29 mouse cellular contexts compared by ENCODE assay signal in the genomic region with DNA sequence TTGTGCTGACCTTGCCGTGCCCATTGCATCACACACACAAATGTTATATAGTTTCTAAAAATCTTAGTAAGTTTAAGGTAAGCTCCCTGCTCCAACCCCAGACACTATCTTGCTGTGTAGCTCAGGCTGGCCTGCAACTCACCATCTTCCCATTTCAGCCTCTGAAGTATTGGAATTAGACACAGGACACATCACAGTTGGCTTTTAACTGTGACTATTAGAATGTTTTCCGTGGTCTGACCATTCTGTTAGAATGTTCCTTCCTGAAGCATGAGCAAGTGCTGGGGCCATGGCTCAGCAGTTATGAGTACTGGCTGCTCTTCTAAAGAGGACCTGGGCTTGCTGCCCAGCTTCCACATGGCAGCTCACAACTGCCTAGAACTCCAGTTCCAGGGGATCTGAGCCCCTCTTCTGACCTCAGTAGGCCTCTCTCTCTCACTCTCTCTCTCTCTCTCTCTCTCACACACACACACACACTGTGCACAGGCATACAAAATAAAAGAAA. TPM values are rescaled to one million over a fixed set of nuclear protein-coding genes. Genes with fewer than 3 reads are reported as not detected.
DNase-seq lines count a peak whose midpoint lies in the region.
"Had no signal": no experiment of that assay in that cellular context is flagged by ENCODE, and none has a peak within 500 bp of the region (broad histone marks: within the 10 kb centered on the region; RNA-seq: fewer than 3 reads in every experiment).

No protein-coding gene starts in this region.

- peak; percentile 20 to 28 for DNase-seq in heart, postnatal 14 days
- DNase-seq in heart, embryonic 10.5 days (ENCODE audit: low spot score): no peak
- peak; percentile 25 for DNase-seq in urinary bladder, postnatal 14 days (ENCODE audit: low spot score)
- DNase-seq in urinary bladder, adult 2 months (ENCODE audit: low spot score): no peak
- DNase-seq in adipocyte (ENCODE audit: low spot score): peak; percentile 69
- DNase-seq in retina, embryonic 14.5 days (ENCODE audit: low spot score): no peak
- DNase-seq in layer of hippocampus, postnatal 10 days (ENCODE audit: low spot score in 2 of 2): no peak
- DNase-seq: adrenal gland, adult 2 months; cerebellum, adult 11-12 months; kidney, adult 9 months; liver had no signal

- H3K27ac ChIP-seq in heart, embryonic 10.5 days: no peak overlapping the region
- H3K27ac ChIP-seq: embryonic facial prominence, embryonic 12.5 days; forebrain, embryonic 12.5 days; hindbrain, embryonic 10.5 days; intestine, embryonic 15.5 days; left cerebral cortex, adult 2 months; liver, embryonic 15.5 days; lung, embryonic 15.5 days; macrophage; midbrain, embryonic 12.5 days; stomach, postnatal 0 days had no signal

- no peaks in the 10 kb centered on the region for H3K9me3 ChIP-seq in heart, embryonic 10.5 days
- H3K9me3 ChIP-seq: embryonic facial prominence, embryonic 12.5 days; forebrain, embryonic 12.5 days; hindbrain, embryonic 10.5 days; intestine, embryonic 15.5 days; liver, embryonic 15.5 days; lung, embryonic 15.5 days; midbrain, embryonic 12.5 days had no signal

- peaks cover 6% of the 10 kb centered on the region; the same call in 1 of the 2 replicates for H3K4me1 ChIP-seq in heart, embryonic 10.5 days
- H3K4me1 ChIP-seq: embryonic facial prominence, embryonic 12.5 days; intestine, embryonic 15.5 days had no signal

- intact Hi-C loops in heart, postnatal 14 days (cut with DNase I): no loop called here

- WGBS in heart, embryonic 10.5 days: 88% methylated on average over 2 of the region's 2 CpGs

- H3K27me3 ChIP-seq in heart, embryonic 10.5 days (ENCODE audit: insufficient read depth, poor library complexity, severe bottlenecking): peaks cover 8% of the 10 kb centered on the region
- H3K27me3 ChIP-seq: embryonic facial prominence, embryonic 12.5 days; intestine, embryonic 15.5 days; Patski had no signal

- no peak overlapping the region for H3K4me3 ChIP-seq in heart, embryonic 10.5 days
- H3K4me3 ChIP-seq: embryonic facial prominence, embryonic 12.5 days; erythroblast, embryonic 14.5 days; forebrain, embryonic 12.5 days; hindbrain, embryonic 10.5 days; intestine, embryonic 15.5 days; left cerebral cortex, adult 2 months; liver, embryonic 15.5 days; lung, embryonic 15.5 days; midbrain, embryonic 12.5 days had no signal

- H3K36me3 ChIP-seq in heart, embryonic 10.5 days: no peaks in the 10 kb centered on the region
- H3K36me3 ChIP-seq: embryonic facial prominence, embryonic 12.5 days; forebrain, embryonic 12.5 days; hindbrain, embryonic 10.5 days; intestine, embryonic 15.5 days; liver, embryonic 15.5 days; lung, embryonic 15.5 days; midbrain, embryonic 12.5 days had no signal

RNA-seq across cellular contexts. Expression of gene Pin1rt1, which starts 1.1 kb away (rescaled TPM):
- not detected for total RNA-seq in heart, postnatal 14 days (2021)
- polyA plus RNA-seq in heart, embryonic 10.5 days (2016; fragmentation: Nextera tagmentation; extraction: Ambion mirVana): not detected in 2 replicates
- polyA plus RNA-seq in urinary bladder, adult 2 months (2012; rRNA removed): not detected in 2 replicates
- not detected for total RNA-seq in layer of hippocampus, postnatal 10 days (2021)
- total RNA-seq: adrenal gland, adult 2 months; gastrocnemius, adult 8-10 months; layer of hippocampus, adult 8-10 months; left cerebral cortex, adult 2 months; left cerebral cortex, postnatal 36 days; neutrophil, adult 5-6 weeks had no signal
- polyA plus RNA-seq: adrenal gland, adult 2 months; CD4-positive, CD25-positive, alpha-beta regulatory T cell, adult 4 months; erythroblast, embryonic 14.5 days; forebrain, embryonic 12.5 days; heart, embryonic 16.5 days; hindbrain, embryonic 10.5 days; intestine, embryonic 15.5 days; liver, embryonic 15.5 days; lung, embryonic 15.5 days; macrophage; midbrain, embryonic 12.5 days; stomach, postnatal 0 days had no signal

RNA-seq across cellular contexts. Expression of gene Tcp11l1, which starts 5.3 kb away (rescaled TPM):
- 1 to 10 TPM; 5.7 to 6.2 TPM for total RNA-seq in heart, postnatal 14 days (2021)
- polyA plus RNA-seq in heart, embryonic 10.5 days (2016; fragmentation: Nextera tagmentation; extraction: Ambion mirVana): 35.0 and 36.4 TPM in 2 replicates
- 11.4 and 13.8 TPM in 2 replicates for polyA plus RNA-seq in urinary bladder, adult 2 months (2012; rRNA removed)
- 10 to 100 TPM; 48.2 to 49.6 TPM for total RNA-seq in layer of hippocampus, postnatal 10 days (2021)

RNA-seq across cellular contexts. Expression of gene Depdc7, which starts 25.4 kb away (rescaled TPM):
- total RNA-seq in heart, postnatal 14 days (2021): 1 to 10 TPM; 1.4 to 1.6 TPM
- polyA plus RNA-seq in heart, embryonic 10.5 days (2016; fragmentation: Nextera tagmentation; extraction: Ambion mirVana): 3.8 and 5.5 TPM in 2 replicates
- polyA plus RNA-seq in urinary bladder, adult 2 months (2012; rRNA removed): 11.2 and 15.3 TPM in 2 replicates
- total RNA-seq in layer of hippocampus, postnatal 10 days (2021): 1 to 10 TPM; 3.0 to 3.2 TPM
- polyA plus RNA-seq: CD4-positive, CD25-positive, alpha-beta regulatory T cell, adult 4 months; erythroblast, embryonic 14.5 days had no signal

Comparison
In these comparisons a context has a peak if more than half of its experiments do, and no peak if none do; other contexts are left out.
1. DNase-seq: peak in heart, postnatal 14 days (2 of 2), urinary bladder, postnatal 14 days (single experiment) and adipocyte (single experiment); none in heart, embryonic 10.5 days (single experiment), urinary bladder, adult 2 months (single experiment), retina, embryonic 14.5 days (single experiment) and layer of hippocampus, postnatal 10 days (0 of 2).
2. RNA of gene Tcp11l1, which starts 5.3 kb away (total RNA-seq): 48.2 to 49.6 TPM in layer of hippocampus, postnatal 10 days; 5.7 to 6.2 TPM in heart, postnatal 14 days; every median in the first group is over 4 times any median in the second.